Mouse (Mus musculus): Measurements from ENCODE around the gene Ddr2. TPM values are rescaled to one million over a fixed set of nuclear protein-coding genes. Genes with fewer than 3 reads are reported as not detected.

The Ddr2 gene
- polyA plus RNA-seq, 1 experiment from 2014 or later = 7.9 TPM

GRCm38 (mm10) chr1:170056214-170056613, 54.3 kb downstream of the Ddr2 start:
- H3K9me3 ChIP-seq (ENCODE audit: control insufficient read depth, low read length) = no peaks in the 10 kb centered on the region
- WGBS = 50% methylated on average over 6 of the region's 6 CpGs
- H3K36me3 ChIP-seq (ENCODE audit: control insufficient read depth, insufficient read depth) = no peaks in the 10 kb centered on the region
- H3K27me3 ChIP-seq (replicated peaks; ENCODE audit: control insufficient read depth, insufficient read depth, low read length) = no peaks in the 10 kb centered on the region
- no peak overlapping the region for H3K27ac ChIP-seq (ENCODE audit: low read length)
- no peak for ATAC-seq
- H3K4me2 ChIP-seq (ENCODE audit: low read length) = no peak overlapping the region
- H3K9ac ChIP-seq (replicated peaks; ENCODE audit: low read depth, low read length) = no peak overlapping the region
- H3K4me3 ChIP-seq (replicated peaks; ENCODE audit: low read length) = no peak overlapping the region
- no peaks in the 10 kb centered on the region for H3K4me1 ChIP-seq (replicated peaks; ENCODE audit: control insufficient read depth, insufficient read depth, low read length)

- H3K27ac ChIP-seq (ENCODE audit: low read length) = no peak overlapping the region
- H3K4me2 ChIP-seq (ENCODE audit: low read length) = no peak overlapping the region
- no peak overlapping the region for H3K4me3 ChIP-seq (replicated peaks; ENCODE audit: low read length)
- H3K4me1 ChIP-seq (replicated peaks; ENCODE audit: control insufficient read depth, insufficient read depth, low read length) = no peaks in the 10 kb centered on the region
- ATAC-seq = no peak
- 86% methylated on average over 1 of the region's 1 CpGs for WGBS
- no peaks in the 10 kb centered on the region for H3K9me3 ChIP-seq (ENCODE audit: control insufficient read depth, low read length)
- no peaks in the 10 kb centered on the region for H3K36me3 ChIP-seq (ENCODE audit: control insufficient read depth, insufficient read depth)
- H3K27me3 ChIP-seq (replicated peaks; ENCODE audit: control insufficient read depth, insufficient read depth, low read length) = no peaks in the 10 kb centered on the region
- H3K9ac ChIP-seq (replicated peaks; ENCODE audit: low read depth, low read length) = no peak overlapping the region
Measured at GRCm38 (mm10) chr1:170052469-170053065, 58.0 kb downstream of the Ddr2 start.

- Histone ChIP-seq H3K27me3 (replicated peaks; ENCODE audit: control insufficient read depth, insufficient read depth, low read length) (no peaks in the 10 kb centered on the region), H3K36me3 (ENCODE audit: control insufficient read depth, insufficient read depth) (no peaks in the 10 kb centered on the region), H3K9me3 (ENCODE audit: control insufficient read depth, low read length) (no peaks in the 10 kb centered on the region), H3K4me2 (ENCODE audit: low read length) (no peak overlapping the region), H3K4me1 (replicated peaks; ENCODE audit: control insufficient read depth, insufficient read depth, low read length) (no peaks in the 10 kb centered on the region), H3K27ac (ENCODE audit: low read length) (no peak overlapping the region), H3K4me3 (replicated peaks; ENCODE audit: low read length) (no peak overlapping the region), H3K9ac (replicated peaks; ENCODE audit: low read depth, low read length) (no peak overlapping the region)
- WGBS = 57% methylated on average over 5 of the region's 5 CpGs
- ATAC-seq = no peak
Measured at GRCm38 (mm10) chr1:170051631-170052177, 58.9 kb downstream of the Ddr2 start.

GRCm38 (mm10) chr1:170048434-170048833, 62.1 kb downstream of the Ddr2 start:
- Histone ChIP-seq H3K27ac (ENCODE audit: low read length) (no peak overlapping the region), H3K9me3 (ENCODE audit: control insufficient read depth, low read length) (no peaks in the 10 kb centered on the region), H3K4me2 (ENCODE audit: low read length) (no peak overlapping the region), H3K27me3 (replicated peaks; ENCODE audit: control insufficient read depth, insufficient read depth, low read length) (no peaks in the 10 kb centered on the region), H3K4me3 (replicated peaks; ENCODE audit: low read length) (no peak overlapping the region), H3K9ac (replicated peaks; ENCODE audit: low read depth, low read length) (no peak overlapping the region), H3K36me3 (ENCODE audit: control insufficient read depth, insufficient read depth) (no peaks in the 10 kb centered on the region), H3K4me1 (replicated peaks; ENCODE audit: control insufficient read depth, insufficient read depth, low read length) (no peaks in the 10 kb centered on the region)
- 86% methylated on average over 4 of the region's 4 CpGs for WGBS
- ATAC-seq = no peak

- Histone ChIP-seq H3K9ac (replicated peaks; ENCODE audit: low read depth, low read length) (no peak overlapping the region), H3K27ac (ENCODE audit: low read length) (no peak overlapping the region), H3K36me3 (ENCODE audit: control insufficient read depth, insufficient read depth) (no peaks in the 10 kb centered on the region), H3K27me3 (replicated peaks; ENCODE audit: control insufficient read depth, insufficient read depth, low read length) (no peaks in the 10 kb centered on the region), H3K4me1 (replicated peaks; ENCODE audit: control insufficient read depth, insufficient read depth, low read length) (no peaks in the 10 kb centered on the region), H3K4me2 (ENCODE audit: low read length) (no peak overlapping the region), H3K9me3 (ENCODE audit: control insufficient read depth, low read length) (no peaks in the 10 kb centered on the region), H3K4me3 (replicated peaks; ENCODE audit: low read length) (no peak overlapping the region)
- WGBS = 77% methylated on average over 9 of the region's 9 CpGs
- no peak for ATAC-seq
Measured at GRCm38 (mm10) chr1:170044726-170045471, 65.7 kb downstream of the Ddr2 start.

- no peaks in the 10 kb centered on the region for H3K36me3 ChIP-seq (ENCODE audit: control insufficient read depth, insufficient read depth)
Measured at GRCm38 (mm10) chr1:170043753-170044152, 66.8 kb downstream of the Ddr2 start.

GRCm38 (mm10) chr1:170042996-170043395, 67.6 kb downstream of the Ddr2 start:
- Histone ChIP-seq H3K27ac (ENCODE audit: low read length) (no peak overlapping the region), H3K9me3 (ENCODE audit: control insufficient read depth, low read length) (no peaks in the 10 kb centered on the region), H3K4me1 (replicated peaks; ENCODE audit: control insufficient read depth, insufficient read depth, low read length) (no peaks in the 10 kb centered on the region), H3K27me3 (replicated peaks; ENCODE audit: control insufficient read depth, insufficient read depth, low read length) (no peaks in the 10 kb centered on the region), H3K9ac (replicated peaks; ENCODE audit: low read depth, low read length) (no peak overlapping the region), H3K36me3 (ENCODE audit: control insufficient read depth, insufficient read depth) (no peaks in the 10 kb centered on the region), H3K4me3 (replicated peaks; ENCODE audit: low read length) (no peak overlapping the region), H3K4me2 (ENCODE audit: low read length) (no peak overlapping the region)
- ATAC-seq = no peak
- WGBS = 92% methylated on average over 5 of the region's 5 CpGs

More at GRCm38 (mm10) chr1:170043753-170044152, 66.8 kb downstream of the Ddr2 start:
- H3K27me3 ChIP-seq (replicated peaks; ENCODE audit: control insufficient read depth, insufficient read depth, low read length) = no peaks in the 10 kb centered on the region
- no peak overlapping the region for H3K9ac ChIP-seq (replicated peaks; ENCODE audit: low read depth, low read length)
- H3K27ac ChIP-seq (ENCODE audit: low read length) = no peak overlapping the region
- no peak overlapping the region for H3K4me3 ChIP-seq (replicated peaks; ENCODE audit: low read length)
- H3K4me2 ChIP-seq (ENCODE audit: low read length) = no peak overlapping the region
- ATAC-seq = no peak
- no peaks in the 10 kb centered on the region for H3K4me1 ChIP-seq (replicated peaks; ENCODE audit: control insufficient read depth, insufficient read depth, low read length)
- no peaks in the 10 kb centered on the region for H3K9me3 ChIP-seq (ENCODE audit: control insufficient read depth, low read length)

GRCm38 (mm10) chr1:170039402-170039801, 71.2 kb downstream of the Ddr2 start:
- Histone ChIP-seq H3K36me3 (ENCODE audit: control insufficient read depth, insufficient read depth) (no peaks in the 10 kb centered on the region), H3K4me1 (replicated peaks; ENCODE audit: control insufficient read depth, insufficient read depth, low read length) (no peaks in the 10 kb centered on the region), H3K4me3 (replicated peaks; ENCODE audit: low read length) (no peak overlapping the region), H3K27ac (ENCODE audit: low read length) (no peak overlapping the region), H3K9me3 (ENCODE audit: control insufficient read depth, low read length) (no peaks in the 10 kb centered on the region), H3K9ac (replicated peaks; ENCODE audit: low read depth, low read length) (no peak overlapping the region), H3K27me3 (replicated peaks; ENCODE audit: control insufficient read depth, insufficient read depth, low read length) (no peaks in the 10 kb centered on the region), H3K4me2 (ENCODE audit: low read length) (no peak overlapping the region)
- 70% methylated on average over 4 of the region's 4 CpGs for WGBS
- no peak for ATAC-seq

- H3K4me1 ChIP-seq (replicated peaks; ENCODE audit: control insufficient read depth, insufficient read depth, low read length) = no peaks in the 10 kb centered on the region
- no peak overlapping the region for H3K27ac ChIP-seq (ENCODE audit: low read length)
- no peaks in the 10 kb centered on the region for H3K27me3 ChIP-seq (replicated peaks; ENCODE audit: control insufficient read depth, insufficient read depth, low read length)
- 89% methylated on average over 3 of the region's 3 CpGs for WGBS
- no peak for ATAC-seq
- H3K9me3 ChIP-seq (ENCODE audit: control insufficient read depth, low read length) = no peaks in the 10 kb centered on the region
- H3K36me3 ChIP-seq (ENCODE audit: control insufficient read depth, insufficient read depth) = no peaks in the 10 kb centered on the region
- no peak overlapping the region for H3K4me3 ChIP-seq (replicated peaks; ENCODE audit: low read length)
- no peak overlapping the region for H3K4me2 ChIP-seq (ENCODE audit: low read length)
- no peak overlapping the region for H3K9ac ChIP-seq (replicated peaks; ENCODE audit: low read depth, low read length)
Measured at GRCm38 (mm10) chr1:170035575-170035974, 75.0 kb downstream of the Ddr2 start.
